8 mouse cellular contexts compared by ENCODE assay signal in the genomic region with DNA sequence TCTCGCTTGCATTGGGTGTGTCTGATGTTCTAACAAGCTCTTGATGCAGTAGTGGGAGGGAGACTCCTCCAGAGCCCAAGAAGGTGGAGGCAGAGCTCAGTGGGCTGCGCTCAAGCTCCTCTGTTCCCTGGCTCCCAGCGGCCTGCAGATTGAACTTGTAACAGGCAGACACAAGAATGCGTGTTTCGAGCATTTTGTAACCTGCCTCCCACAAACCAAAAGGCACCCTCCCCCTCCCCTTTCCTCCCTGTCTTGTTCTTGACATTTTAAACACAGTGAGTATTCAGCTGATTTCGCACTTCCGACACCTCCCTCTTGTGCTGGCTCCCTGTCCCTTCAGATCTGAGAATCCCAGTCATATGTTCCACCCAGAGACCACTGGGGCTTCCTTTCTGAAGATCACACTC.
DNase-seq lines count a peak whose midpoint lies in the region; ATAC-seq and TF ChIP-seq lines count a peak whose summit lies in the region.

No protein-coding gene starts in this region.

- in situ Hi-C loops in ES-E14 (cut with MboI; ENCODE audit: low sequenced_read_pairs in 2 of 2, unreplicated experiment in 2 of 2): no loop called here

- ATAC-seq in forebrain, embryonic 16.5 days: peak; percentile 27; the same call in 1 of the 2 replicates
- ATAC-seq in lung, embryonic 16.5 days (ENCODE audit: low read depth): peak; percentile 77
- peak; percentile 66 for ATAC-seq in stomach, postnatal 0 days (ENCODE audit: low FRiP score, low TSS enrichment)

- no peaks in the 10 kb centered on the region for H3K9me3 ChIP-seq in ES-E14 (ENCODE audit: control insufficient read depth, insufficient read depth, low read depth, low read length)
- no peaks in the 10 kb centered on the region for H3K9me3 ChIP-seq in forebrain, embryonic 16.5 days (ENCODE audit: control insufficient read depth, low read length)
- H3K9me3 ChIP-seq in lung, embryonic 16.5 days (ENCODE audit: control insufficient read depth, low read length): no peaks in the 10 kb centered on the region
- H3K9me3 ChIP-seq in stomach, postnatal 0 days (ENCODE audit: control insufficient read depth, low read length): no peaks in the 10 kb centered on the region

- H3K27me3 ChIP-seq in forebrain, embryonic 16.5 days (replicated peaks; ENCODE audit: control insufficient read depth, insufficient read depth, low read length): no peaks in the 10 kb centered on the region
- no peaks in the 10 kb centered on the region for H3K27me3 ChIP-seq in lung, embryonic 16.5 days (ENCODE audit: control insufficient read depth, insufficient read depth, low read depth, low read length)
- no peaks in the 10 kb centered on the region for H3K27me3 ChIP-seq in stomach, postnatal 0 days (ENCODE audit: control insufficient read depth, insufficient read depth, low read length)

- 19% methylated on average over 7 of the region's 7 CpGs for WGBS in forebrain, embryonic 16.5 days
- WGBS in lung, embryonic 16.5 days: 20% methylated on average over 7 of the region's 7 CpGs
- WGBS in stomach, postnatal 0 days: 8% methylated on average over 7 of the region's 7 CpGs

- peak overlapping the region in 1 of 2 experiments; percentile 43; a peak in 1 of 4 replicates for H3K4me3 ChIP-seq in ES-E14 (ENCODE audit: insufficient read depth in 1 of 2, low read depth in 1 of 2, low read length in 2 of 2, poor library complexity in 1 of 2, severe bottlenecking in 1 of 2)
- H3K4me3 ChIP-seq in forebrain, embryonic 16.5 days (replicated peaks; ENCODE audit: low read length): no peak overlapping the region
- H3K4me3 ChIP-seq in lung, embryonic 16.5 days (ENCODE audit: low read length): no peak overlapping the region
- no peak overlapping the region for H3K4me3 ChIP-seq in stomach, postnatal 0 days (ENCODE audit: low read depth, low read length)

- H3K36me3 ChIP-seq in ES-E14 (ENCODE audit: control insufficient read depth, insufficient read depth, low read length, poor library complexity, severe bottlenecking): no peaks in the 10 kb centered on the region
- H3K36me3 ChIP-seq in forebrain, embryonic 16.5 days (ENCODE audit: control insufficient read depth, insufficient read depth): no peaks in the 10 kb centered on the region
- no peaks in the 10 kb centered on the region for H3K36me3 ChIP-seq in lung, embryonic 16.5 days (ENCODE audit: control insufficient read depth, insufficient read depth, low read length)
- H3K36me3 ChIP-seq in stomach, postnatal 0 days (ENCODE audit: control insufficient read depth, insufficient read depth, low read length): no peaks in the 10 kb centered on the region

- peak overlapping the region; percentile 11; the same call in 1 of the 2 replicates for H3K9ac ChIP-seq in ES-E14 (ENCODE audit: insufficient read depth, low read depth, low read length, poor library complexity, severe bottlenecking)
- H3K9ac ChIP-seq in forebrain, embryonic 16.5 days (replicated peaks; ENCODE audit: low read depth, low read length): 0 out of 2 replicates have a peak overlapping the region, but pooled peaks have one; percentile 9
- peak overlapping the region; percentile 40; the same call in 1 of the 2 replicates for H3K9ac ChIP-seq in lung, embryonic 16.5 days (ENCODE audit: low read length)
- no peak overlapping the region for H3K9ac ChIP-seq in stomach, postnatal 0 days (ENCODE audit: low read length)

- H3K4me2 ChIP-seq in forebrain, embryonic 16.5 days (ENCODE audit: low read length): no peak overlapping the region
- H3K4me2 ChIP-seq in lung, embryonic 16.5 days (ENCODE audit: low read depth, low read length): peak overlapping the region; percentile 35
- H3K4me2 ChIP-seq in stomach, postnatal 0 days (replicated peaks; ENCODE audit: low read depth): no peak overlapping the region

- peaks cover 3 to 13% of the 10 kb centered on the region in 2 experiments; a peak in 2 of 4 replicates for H3K4me1 ChIP-seq in ES-E14 (ENCODE audit: control insufficient read depth in 2 of 2, insufficient read depth in 2 of 2, low read length in 2 of 2, poor library complexity in 1 of 2)
- peaks cover 27% of the 10 kb centered on the region for H3K4me1 ChIP-seq in forebrain, embryonic 16.5 days (replicated peaks; ENCODE audit: control insufficient read depth, insufficient read depth, low read length)
- H3K4me1 ChIP-seq in lung, embryonic 16.5 days (replicated peaks; ENCODE audit: control insufficient read depth, insufficient read depth, low read length): peaks cover 34% of the 10 kb centered on the region
- peaks cover 5% of the 10 kb centered on the region; the same call in 1 of the 2 replicates for H3K4me1 ChIP-seq in stomach, postnatal 0 days (replicated peaks; ENCODE audit: control insufficient read depth, insufficient read depth)

- DNase-seq in heart, adult 18-20 months: peak; percentile 50 to 58
- no peak for DNase-seq in heart, adult 8-10 months (ENCODE audit: low spot score)
- DNase-seq in ES-E14 (ENCODE audit: low read depth, low spot score): no peak
- peak; percentile 43 for DNase-seq in kidney, postnatal 14 days
- DNase-seq in stomach, postnatal 0 days (ENCODE audit: low spot score): peak; percentile 68
- DNase-seq in B cell, adult 2 months: no peak

- no peak for TF ChIP-seq EP300 in stomach, postnatal 0 days (optimal IDR thresholded peaks at IDR 0.05)

- peak; percentile 46 for TF ChIP-seq CTCF in stomach, postnatal 0 days (IDR thresholded peaks at IDR 0.05; ENCODE audit: low read depth)

- H3K27ac ChIP-seq in ES-E14 (ENCODE audit: insufficient read depth, low read depth, low read length, poor library complexity, severe bottlenecking): no peak overlapping the region
- no peak overlapping the region for H3K27ac ChIP-seq in forebrain, embryonic 16.5 days (ENCODE audit: low read length)
- H3K27ac ChIP-seq in lung, embryonic 16.5 days (ENCODE audit: low read length): peak overlapping the region; percentile 78
- H3K27ac ChIP-seq in stomach, postnatal 0 days (replicated peaks): peak overlapping the region; percentile 81

TF ChIP-seq in ES-E14, 5 proteins besides CTCF, POLR2A, EP300 and RAD21:
- TF ChIP-seq CHD2 (IDR thresholded peaks at IDR 0.05; ENCODE audit: low read depth, low read length) (no peak), MAFK (IDR thresholded peaks at IDR 0.05; ENCODE audit: insufficient read depth, low read depth, low read length) (no peak), HCFC1 (IDR thresholded peaks at IDR 0.05; ENCODE audit: borderline replicate concordance, insufficient read depth, low read length) (no peak), ZNF384 (IDR thresholded peaks at IDR 0.05; ENCODE audit: low read depth, low read length) (no peak), ZC3H11A (IDR thresholded peaks at IDR 0.05; ENCODE audit: borderline replicate concordance, low read depth, low read length) (no peak)

Comparison
In these comparisons a context has a peak if more than half of its experiments do, and no peak if none do; other contexts are left out.
1. DNase-seq: peak in heart, adult 18-20 months (2 of 2), kidney, postnatal 14 days (single experiment) and stomach, postnatal 0 days (single experiment); none in heart, adult 8-10 months (single experiment), ES-E14 (single experiment) and B cell, adult 2 months (0 of 2).
2. H3K27ac ChIP-seq: peak in lung, embryonic 16.5 days (single experiment) and stomach, postnatal 0 days (single experiment); none in ES-E14 (single experiment) and forebrain, embryonic 16.5 days (single experiment).
3. ATAC-seq: peak in every context shown above with its lines; median percentile 77 in lung, embryonic 16.5 days; 66 in stomach, postnatal 0 days; 27 in forebrain, embryonic 16.5 days.